In genomic region chr17:80083223-80083622, GRCm38 (mm10) we compare ENCODE assay signal across 14 mouse cellular contexts.
"Had no signal": no experiment of that assay in that cellular context is flagged by ENCODE, and none has a peak within 500 bp of the region (broad histone marks: within the 10 kb centered on the region; RNA-seq: fewer than 3 reads in every experiment).

No protein-coding gene starts in this region.

- H3K27ac ChIP-seq: hindbrain, postnatal 0 days; kidney, postnatal 0 days; limb, embryonic 15.5 days; liver, embryonic 14.5 days; lung, embryonic 15.5 days; midbrain, embryonic 12.5 days; neural tube, embryonic 13.5 days; stomach, postnatal 0 days had no signal

- H3K4me1 ChIP-seq: limb, embryonic 15.5 days; lung, embryonic 15.5 days; megakaryocyte, embryonic 14.5 days; midbrain, embryonic 12.5 days; neural tube, embryonic 13.5 days had no signal

- H3K9ac ChIP-seq: limb, embryonic 15.5 days; liver, embryonic 14.5 days; lung, embryonic 15.5 days; midbrain, embryonic 12.5 days; neural tube, embryonic 13.5 days had no signal

- H3K36me3 ChIP-seq: limb, embryonic 15.5 days; lung, embryonic 15.5 days; midbrain, embryonic 12.5 days; neural tube, embryonic 13.5 days had no signal

- ATAC-seq: hindbrain, postnatal 0 days; midbrain, embryonic 16.5 days had no signal

- H3K4me2 ChIP-seq: limb, embryonic 15.5 days; lung, embryonic 15.5 days; midbrain, embryonic 12.5 days; neural tube, embryonic 13.5 days had no signal

- H3K27me3 ChIP-seq: limb, embryonic 15.5 days; lung, embryonic 15.5 days; midbrain, embryonic 12.5 days; neural tube, embryonic 13.5 days had no signal

- H3K4me3 ChIP-seq: limb, embryonic 15.5 days; lung, embryonic 15.5 days; megakaryocyte, embryonic 14.5 days; midbrain, embryonic 12.5 days; neural tube, embryonic 13.5 days had no signal

- H3K9me3 ChIP-seq: limb, embryonic 15.5 days; lung, embryonic 15.5 days; midbrain, embryonic 12.5 days had no signal

- DNase-seq: kidney, adult 11 months; kidney, adult 9 months; kidney, postnatal 36 days; right cerebral cortex, postnatal 14 days had no signal
